Mouse (Mus musculus) bone marrow, adult 2 months (tissue): ENCODE measurements around the gene Mansc1. TPM values are rescaled to one million over a fixed set of nuclear protein-coding genes. Genes with fewer than 3 reads are reported as not detected.
"Not testable (repeated sequence)": the region's sequence is repeated elsewhere in the genome, so short reads cannot be mapped to it uniquely, and the experiment has no call there.

Experiments
- H3K27ac ChIP-seq: fragments of 200-500 bp; 2 replicates; pipeline ENCODE4 v1.5.1; 2012; ENCODE audit warnings: low read depth, mild to moderate bottlenecking, control low read depth, inconsistent platforms, low read length; ENCODE audit not compliant: control insufficient read depth, poor library complexity, insufficient read depth
- H3K4me1 ChIP-seq: fragments of 200-500 bp; 2 replicates; pipeline ENCODE4 v1.6.1; 2011; ENCODE audit warnings: low read length; ENCODE audit not compliant: control insufficient read depth, insufficient read depth
- H3K4me3 ChIP-seq: fragments of 200-500 bp; replicated peaks from 2 replicates; pipeline ENCODE3; 2011; ENCODE audit warnings: mild to moderate bottlenecking, low read depth, low read length, control low read depth; ENCODE audit not compliant: control insufficient read depth
- CTCF ChIP-seq: fragments of 200-500 bp; IDR thresholded peaks from 2 replicates; pipeline ENCODE4 v1.5.1; 2011; ENCODE audit warnings: low read length, control low read depth; ENCODE audit not compliant: control insufficient read depth, insufficient read depth
- POLR2A ChIP-seq: fragments of 200-500 bp; IDR thresholded peaks from 2 replicates; pipeline ENCODE4 v1.6.1; 2011; ENCODE audit warnings: low read depth, mild to moderate bottlenecking, control low read depth, low read length, borderline replicate concordance; ENCODE audit not compliant: control insufficient read depth
- WGBS: fragments of 180-500 bp; shearing (Covaris S2); methylation state at CpG from one replicate; pipeline ENCODE4 v1.1.7; 2018; 5-methylcytosine and 5-hydroxymethylcytosine counted together
- polyA plus RNA-seq: library from polyadenylated mRNA; stranded (reverse); fragments of >200 nt; gene quantifications from 2 replicates; pipeline ENCODE4 v1.2.4, GENCODE M21; 2011; ENCODE audit warnings: low replicate concordance; ENCODE audit not compliant: missing spikeins, insufficient read depth, insufficient read length

Gene Mansc1
- polyA plus RNA-seq: not detected in 2 replicates

DNA sequence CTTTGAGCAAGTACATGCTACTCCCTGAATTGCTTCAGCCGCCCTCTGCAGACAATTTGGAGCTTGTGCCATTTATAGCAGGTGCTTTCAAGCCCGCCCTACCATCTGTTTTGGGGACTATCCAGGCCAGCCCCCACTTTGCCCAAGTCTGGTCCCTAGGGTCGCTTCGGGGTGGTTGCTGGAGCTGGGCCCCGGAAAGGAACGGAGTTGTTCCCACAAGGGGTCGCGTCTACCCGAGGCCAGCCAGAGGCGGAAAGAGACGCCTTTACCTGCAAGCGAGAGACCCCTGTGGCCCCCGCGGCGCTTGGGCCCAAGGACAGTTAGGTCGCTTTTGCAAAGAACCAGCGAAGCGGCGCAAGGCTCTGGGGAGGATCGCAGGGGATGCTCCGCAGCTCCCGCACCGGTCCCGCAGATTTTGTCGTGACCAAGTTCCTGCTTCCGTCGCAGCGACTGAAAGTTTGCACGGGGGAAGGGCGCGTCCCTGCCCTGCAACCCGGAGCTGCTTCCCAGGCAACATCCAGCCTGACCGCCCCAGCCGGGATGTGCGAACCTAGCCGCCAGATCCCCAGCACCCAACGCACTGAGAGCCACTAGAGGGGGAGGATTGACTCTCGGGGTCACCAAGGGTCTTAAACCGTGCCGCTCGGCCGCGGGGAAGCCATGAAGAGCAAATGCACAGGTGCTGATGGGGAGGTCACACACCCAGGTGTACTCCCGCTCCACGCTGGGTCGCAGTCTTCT is at the start of gene Mansc1:
Gene Mansc1, minus strand, starts transcription at position 542 of the 741 bp plus-strand sequence.
- H3K27ac ChIP-seq: no peak within 1 kb of the TSS
- H3K4me3 ChIP-seq: peak within 1 kb of the TSS; percentile 62
- no peak for TF ChIP-seq POLR2A
- TF ChIP-seq CTCF: no peak
- no peaks in the 10 kb centered on the region; the same call in 1 of the 2 replicates for H3K4me1 ChIP-seq
- WGBS: 4% methylated on average over 46 of the region's 46 CpGs

DNA sequence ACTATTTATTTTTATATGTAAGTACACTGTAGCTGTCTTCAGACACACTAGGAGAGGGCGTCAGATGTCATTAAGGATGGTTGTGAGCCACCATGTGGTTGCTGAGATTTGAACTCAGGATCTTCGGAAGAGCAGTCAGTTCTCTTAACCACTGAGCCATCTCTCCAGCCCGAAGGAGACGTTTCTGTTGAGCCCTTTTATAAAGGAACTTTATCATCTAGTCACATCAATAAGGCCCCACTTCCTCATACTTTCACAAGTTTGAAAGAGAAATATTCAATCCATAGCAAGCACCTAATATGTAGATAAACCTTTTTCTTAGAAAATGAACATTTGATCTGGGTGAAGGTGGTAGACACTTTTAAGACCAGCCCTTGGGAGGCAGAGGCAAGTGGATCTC is 47.0 kb upstream of the Mansc1 start:
- not testable (repeated sequence) for H3K27ac ChIP-seq, H3K4me3 ChIP-seq, H3K4me1 ChIP-seq
- WGBS: 59% methylated on average over 4 of the region's 4 CpGs

DNA sequence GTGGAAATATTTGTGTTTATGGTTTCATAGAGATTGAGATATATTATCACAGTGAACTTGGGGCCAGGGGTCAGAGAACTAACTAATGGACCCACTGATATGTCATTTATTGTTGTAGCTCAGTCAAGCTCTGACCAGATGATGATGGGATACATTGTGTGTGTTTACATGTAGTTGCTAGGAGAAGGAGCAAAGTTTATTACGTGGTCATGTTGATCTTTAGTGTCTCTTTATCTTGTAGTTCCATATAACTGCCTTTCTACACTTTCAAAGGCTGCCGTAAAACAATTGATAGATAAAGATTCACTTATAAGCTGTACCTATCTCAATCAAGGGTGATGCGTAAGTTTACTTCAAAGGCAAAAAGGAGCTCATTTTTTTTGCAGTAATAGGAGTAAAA is 45.7 kb upstream of the Mansc1 start:
- no peak overlapping the region for H3K4me3 ChIP-seq
- H3K4me1 ChIP-seq: peaks cover 3% of the 10 kb centered on the region; the same call in 1 of the 2 replicates
- TF ChIP-seq CTCF (no peak), POLR2A (no peak)
- WGBS: 64% methylated on average over 3 of the region's 3 CpGs
- no peak overlapping the region for H3K27ac ChIP-seq

DNA sequence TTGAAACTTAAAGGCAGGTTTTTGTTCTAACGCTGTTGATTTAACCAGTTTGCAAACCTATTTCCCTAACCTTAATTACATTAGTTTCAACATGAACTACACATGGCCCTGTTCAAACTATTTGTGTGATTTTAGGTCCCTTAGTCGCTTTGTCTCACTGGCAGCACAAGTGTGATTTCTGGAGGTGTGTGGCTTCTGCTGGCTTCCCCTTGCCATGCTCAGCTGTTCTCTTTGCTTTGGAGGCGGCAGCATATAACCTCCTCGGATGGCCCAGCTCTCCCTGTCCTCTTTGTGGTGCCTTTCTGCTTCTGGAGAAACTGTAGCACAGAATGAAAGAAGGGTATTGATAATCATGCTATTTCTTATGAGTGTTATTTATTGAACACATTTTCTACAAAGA is 45.2 kb upstream of the Mansc1 start:
- WGBS: 75% methylated on average over 4 of the region's 4 CpGs
- peaks cover 3% of the 10 kb centered on the region; the same call in 1 of the 2 replicates for H3K4me1 ChIP-seq
- TF ChIP-seq POLR2A (no peak), CTCF (no peak)

DNA sequence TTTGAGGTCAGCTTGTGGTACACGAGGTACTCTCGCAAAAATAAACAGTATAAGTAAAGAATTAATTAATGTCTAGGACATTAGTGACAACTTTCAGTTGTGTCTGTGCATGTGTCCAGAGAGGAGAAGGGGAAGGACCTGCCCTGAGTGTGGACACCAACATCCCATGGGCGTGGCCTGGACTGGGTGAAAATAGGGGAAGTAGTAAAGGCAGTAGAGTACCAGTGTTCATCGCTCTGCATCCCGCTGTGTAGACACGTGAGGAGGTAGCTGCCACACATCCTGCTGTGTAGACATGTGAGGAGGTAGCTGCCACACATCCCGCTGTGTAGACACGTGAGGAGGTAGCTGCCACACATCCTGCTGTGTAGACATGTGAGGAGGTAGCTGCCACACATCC is 41.4 kb upstream of the Mansc1 start:
- H3K4me3 ChIP-seq, H3K27ac ChIP-seq, H3K4me1 ChIP-seq: not testable (repeated sequence)
- 35% methylated on average over 8 of the region's 8 CpGs for WGBS

More for the DNA sequence above, 45.2 kb upstream of the Mansc1 start:
- no peak overlapping the region for H3K27ac ChIP-seq
- H3K4me3 ChIP-seq: no peak overlapping the region

DNA sequence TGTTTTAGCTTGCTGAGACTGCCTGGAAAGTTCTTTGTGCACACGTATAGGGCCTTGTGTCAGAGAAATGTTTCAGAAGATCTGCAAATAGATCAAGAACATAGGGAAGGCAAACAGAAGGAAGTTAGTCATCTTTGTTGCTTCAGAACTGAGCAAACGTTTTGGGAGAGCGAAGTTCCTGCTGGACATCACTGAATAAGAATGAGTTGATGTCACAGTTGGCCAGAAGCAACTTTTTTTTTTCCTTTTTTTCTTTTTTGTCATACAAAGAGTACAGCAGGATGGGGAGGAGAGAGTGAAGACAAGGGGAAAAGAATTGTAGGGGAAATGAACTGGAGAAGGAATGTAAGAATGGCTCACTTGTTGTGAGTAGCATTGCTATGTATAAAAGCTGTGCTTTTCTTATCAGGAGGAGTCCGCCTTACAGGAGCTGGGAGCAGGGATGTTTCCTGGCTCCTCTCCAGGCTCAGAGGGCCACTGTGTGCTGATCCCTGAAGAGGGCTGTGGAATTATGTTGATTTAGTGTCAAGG is 38.7 kb upstream of the Mansc1 start:
- H3K4me3 ChIP-seq: no peak overlapping the region
- no peak overlapping the region for H3K27ac ChIP-seq
- H3K4me1 ChIP-seq: peaks cover 3% of the 10 kb centered on the region; the same call in 1 of the 2 replicates
- WGBS: 38% methylated on average over 4 of the region's 4 CpGs
- TF ChIP-seq POLR2A: no peak
- no peak for TF ChIP-seq CTCF

DNA sequence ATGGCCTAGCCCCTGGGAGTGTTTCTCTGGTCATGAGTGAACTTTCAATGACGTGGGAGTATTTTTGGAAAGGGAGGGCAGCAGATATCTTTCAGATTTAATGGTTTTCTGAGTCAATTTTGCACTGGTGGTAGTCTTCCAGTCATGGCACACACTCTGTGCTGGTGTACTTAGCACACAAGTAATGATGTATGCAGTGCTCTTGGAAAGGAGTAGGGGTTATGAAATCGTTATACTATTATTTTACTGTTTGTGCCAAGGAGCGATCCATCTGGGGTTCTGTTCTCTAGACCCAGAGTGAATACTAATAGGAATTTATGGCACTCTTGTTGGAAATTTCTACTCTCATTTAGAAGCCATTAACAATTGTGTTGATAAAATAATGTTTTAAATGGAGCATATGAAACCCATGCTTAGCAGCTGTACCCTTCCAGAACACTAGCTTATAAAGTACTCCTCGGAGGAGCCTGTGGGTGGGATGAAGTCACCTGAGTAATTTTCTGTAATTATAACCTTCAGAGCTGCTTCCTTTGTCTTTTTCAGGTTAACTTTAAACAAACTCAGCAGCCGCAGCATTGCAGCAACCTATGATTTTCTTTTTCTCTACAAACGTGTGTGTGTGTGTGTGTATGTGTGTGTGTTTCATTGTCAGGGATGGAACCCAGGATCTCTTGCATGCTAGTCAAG is 37.0 kb upstream of the Mansc1 start:
- no peak for TF ChIP-seq POLR2A
- TF ChIP-seq CTCF: no peak
- no peak overlapping the region for H3K27ac ChIP-seq
- 76% methylated on average over 6 of the region's 6 CpGs for WGBS
- H3K4me1 ChIP-seq: peaks cover 3% of the 10 kb centered on the region; the same call in 1 of the 2 replicates
- H3K4me3 ChIP-seq: no peak overlapping the region

DNA sequence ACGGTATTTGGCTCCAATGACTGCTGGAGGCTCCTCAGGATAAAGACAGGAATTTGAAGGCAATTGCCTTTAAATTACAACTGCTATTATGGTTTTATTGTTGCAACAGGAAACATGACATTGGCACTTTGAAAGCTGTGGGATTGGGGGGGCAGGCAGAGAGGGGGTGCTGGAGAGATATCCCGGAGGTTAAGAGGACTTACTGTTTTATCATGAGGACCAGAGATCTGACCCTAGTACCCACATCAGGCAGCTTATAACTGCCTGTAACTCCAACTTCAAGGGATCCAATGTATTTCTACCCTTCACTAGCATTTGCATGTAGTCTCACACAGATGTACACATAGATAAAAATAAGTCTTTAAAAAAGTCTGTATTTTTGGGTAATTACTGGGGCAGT is 36.2 kb upstream of the Mansc1 start:
- Histone ChIP-seq H3K4me1 (no peaks in the 10 kb centered on the region; the same call in 1 of the 2 replicates), H3K27ac (no peak overlapping the region), H3K4me3 (no peak overlapping the region)
- TF ChIP-seq POLR2A: no peak
- TF ChIP-seq CTCF: no peak
- WGBS: 22% methylated on average over 2 of the region's 2 CpGs

DNA sequence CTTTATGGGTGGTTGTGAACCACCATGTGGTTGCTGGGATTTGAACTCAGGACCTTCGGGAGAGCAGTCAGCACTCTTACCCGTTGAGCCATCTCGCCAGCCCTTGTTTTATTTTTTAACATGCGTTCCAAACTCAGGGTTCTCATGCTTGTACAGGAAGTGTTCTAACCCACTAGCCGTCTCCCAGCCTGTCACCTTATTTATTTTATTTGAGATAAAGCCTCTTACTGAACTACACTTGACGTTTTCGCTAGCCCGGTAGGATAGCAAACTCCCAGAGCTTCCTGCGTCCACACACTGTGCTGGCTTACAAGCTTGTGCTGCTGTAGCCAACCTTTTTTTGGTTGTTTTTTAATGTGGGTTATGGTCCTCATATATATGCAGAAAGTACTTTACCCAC is 33.5 kb upstream of the Mansc1 start:
- Histone ChIP-seq H3K4me3 (no peak overlapping the region), H3K4me1 (no peaks in the 10 kb centered on the region; the same call in 1 of the 2 replicates), H3K27ac (no peak overlapping the region)
- 65% methylated on average over 9 of the region's 9 CpGs for WGBS
- TF ChIP-seq CTCF: no peak
- no peak for TF ChIP-seq POLR2A
